Mouse (Mus musculus) cerebellum, adult 2 months (tissue): ENCODE data around the gene Slc16a11.

Experiments used
- CTCF ChIP-seq: fragments of 200-500 bp; IDR thresholded peaks from 2 replicates; pipeline ENCODE4 v1.5.1; 2011; ENCODE audit warnings: low read depth, mild to moderate bottlenecking, control low read depth, low read length, moderate library complexity, borderline replicate concordance; ENCODE audit not compliant: insufficient read depth
- POLR2A ChIP-seq: fragments of 200-500 bp; IDR thresholded peaks from 2 replicates; pipeline ENCODE4 v1.6.1; 2011; ENCODE audit warnings: low read length, control low read depth, borderline replicate concordance; ENCODE audit not compliant: insufficient read depth

DNA sequence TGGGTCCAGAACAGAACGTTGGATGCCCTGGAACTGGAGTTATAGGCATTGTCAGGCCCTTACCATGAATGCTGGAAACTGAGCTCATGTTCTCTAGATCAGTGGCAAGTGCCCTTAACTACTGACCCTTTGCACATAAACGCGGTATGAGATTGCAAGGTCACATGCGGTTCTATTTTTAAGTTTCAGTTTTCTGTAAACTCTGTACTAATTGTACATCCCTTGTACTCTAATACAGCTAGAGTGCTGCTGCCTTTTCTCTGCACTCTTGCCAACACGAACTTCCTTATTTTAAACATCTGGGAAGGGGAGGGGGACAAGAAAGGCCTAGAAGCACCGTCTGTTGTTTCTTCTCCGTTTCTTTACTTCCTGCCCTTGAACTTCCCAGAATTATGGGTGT, 27.4 kb upstream of the Slc16a11 start:
- TF ChIP-seq POLR2A (no peak), CTCF (no peak)
